Mouse (Mus musculus) erythroblast, embryonic 14.5 days (primary cell): ENCODE measurements at regions not wholly inside any gene's neighbourhood (a gene's known extent, or its start where the extent isn't known, plus 50 kb on each side); places are given as distances from the start of the nearest gene placed in this dataset.

ENCODE experiments used
- GATA1 ChIP-seq: IDR thresholded peaks from 2 replicates; pipeline ENCODE4 v1.6.1; 2012; ENCODE audit warnings: low read length, inconsistent platforms, mixed read lengths
- TAL1 ChIP-seq: IDR thresholded peaks from 3 replicates; pipeline ENCODE4 v1.6.1; 2012; ENCODE audit warnings: low read length, inconsistent platforms, mixed read lengths

DNA sequence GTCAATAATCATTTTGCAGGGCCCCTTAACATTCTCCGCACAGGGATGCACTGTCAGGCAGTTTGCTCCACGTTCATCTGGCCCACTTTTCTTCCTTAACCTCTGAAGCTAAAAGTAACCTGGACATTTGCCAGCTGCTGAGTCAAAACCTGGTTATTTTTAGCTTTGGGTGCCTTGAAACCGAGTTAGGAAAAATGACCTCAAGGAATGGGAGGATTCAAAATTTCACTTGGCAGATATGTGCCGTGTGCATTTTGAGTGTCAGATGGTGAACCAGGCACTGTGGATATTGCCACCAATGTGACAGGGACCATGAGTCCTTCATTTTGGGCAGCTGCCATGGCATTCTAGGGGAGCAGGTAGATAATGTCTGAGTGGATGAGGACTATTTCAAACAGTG lies 387.8 kb downstream of the Slc4a3 start:
- TF ChIP-seq GATA1 = no peak
- TF ChIP-seq TAL1 = no peak
